Mouse (Mus musculus) forebrain, embryonic 16.5 days (tissue): ENCODE data around the gene Ube4b. TPM values are rescaled to one million over a fixed set of nuclear protein-coding genes. Genes with fewer than 3 reads are reported as not detected.

Experiments used
- ATAC-seq: fragments of 200-750 bp; cut with Nextera tagmentation; 2 replicates; pipeline ENCODE4 v1.8.0; 2017; ENCODE audit warnings: mild to moderate bottlenecking, moderate library complexity
- H3K27ac ChIP-seq: fragments of 300-500 bp; sonication (generic); 2 replicates; pipeline ENCODE4 v1.5.1; 2014; ENCODE audit warnings: low read length, control low read depth
- H3K27me3 ChIP-seq: fragments of 300-500 bp; sonication (generic); replicated peaks from 2 replicates; pipeline ENCODE4 v1.6.1; 2014; ENCODE audit warnings: low read length; ENCODE audit not compliant: control insufficient read depth, insufficient read depth
- H3K36me3 ChIP-seq: fragments of 300-500 bp; sonication (generic); 2 replicates; pipeline ENCODE4 v1.6.1; 2014; ENCODE audit not compliant: control insufficient read depth, insufficient read depth
- H3K4me1 ChIP-seq: fragments of 300-500 bp; sonication (generic); replicated peaks from 2 replicates; pipeline ENCODE4 v1.6.1; 2014; ENCODE audit warnings: low read length; ENCODE audit not compliant: control insufficient read depth, insufficient read depth
- H3K4me2 ChIP-seq: fragments of 300-500 bp; sonication (generic); 2 replicates; pipeline ENCODE4 v1.6.1; 2014; ENCODE audit warnings: mild to moderate bottlenecking, low read length, control low read depth
- H3K4me3 ChIP-seq: fragments of 300-500 bp; sonication (generic); replicated peaks from 2 replicates; pipeline ENCODE4 v1.5.1; 2014; ENCODE audit warnings: mild to moderate bottlenecking, low read length, control low read depth
- H3K9ac ChIP-seq: fragments of 300-500 bp; sonication (generic); replicated peaks from 2 replicates; pipeline ENCODE4 v1.6.1; 2014; ENCODE audit warnings: low read depth, low read length, control low read depth
- H3K9me3 ChIP-seq: fragments of 300-500 bp; sonication (generic); 2 replicates; pipeline ENCODE4 v1.6.1; 2016; ENCODE audit warnings: low read length; ENCODE audit not compliant: control insufficient read depth
- WGBS: fragments of 180-500 bp; shearing (Covaris S2); extraction: QIAGEN DNeasy Blood & Tissue Kit; methylation state at CpG from one replicate; pipeline ENCODE4 v1.1.7; 2014; 5-methylcytosine and 5-hydroxymethylcytosine counted together
- polyA plus RNA-seq: library from polyadenylated mRNA; unstranded; fragments of >200 nt; fragmentation: Nextera tagmentation; extraction: Ambion mirVana; gene quantifications from 2 replicates; pipeline ENCODE4 v1.2.1, GENCODE M21; 2015

Gene Ube4b
- polyA plus RNA-seq, 1 experiment from 2014 or later, result 59.8 TPM

GRCm38 (mm10) chr4:149381001-149381400 is 45.5 kb downstream of the Ube4b start:
- no peaks in the 10 kb centered on the region for H3K27me3 ChIP-seq
- H3K27ac ChIP-seq, result no peak overlapping the region
- no peaks in the 10 kb centered on the region for H3K9me3 ChIP-seq
- no peak overlapping the region for H3K9ac ChIP-seq
- no peaks in the 10 kb centered on the region for H3K4me1 ChIP-seq
- WGBS, result 90% methylated on average over 7 of the region's 7 CpGs
- H3K4me2 ChIP-seq, result no peak overlapping the region
- H3K4me3 ChIP-seq, result no peak overlapping the region
- peaks cover 27% of the 10 kb centered on the region for H3K36me3 ChIP-seq
- no peak for ATAC-seq

DNA sequence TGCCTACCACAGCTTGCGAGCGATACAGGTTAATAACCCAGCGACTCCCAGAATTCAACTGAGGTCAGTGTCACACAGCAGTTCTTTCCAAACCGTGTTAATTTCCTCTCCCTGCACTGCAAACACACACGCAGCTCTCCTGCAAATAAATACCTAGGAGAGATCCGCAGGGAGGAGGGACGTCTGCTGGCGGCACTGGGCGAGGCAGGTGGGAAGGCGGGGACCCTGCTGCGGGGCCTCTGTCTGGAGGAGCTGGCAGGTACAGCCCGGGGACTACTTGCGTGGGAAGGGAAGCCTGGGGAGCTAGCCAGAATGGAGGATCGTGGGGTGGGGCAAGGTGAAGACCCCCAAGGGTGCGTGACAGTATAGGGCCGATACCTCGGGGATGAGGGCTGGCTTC is 46.7 kb downstream of the Ube4b start:
- no peaks in the 10 kb centered on the region for H3K9me3 ChIP-seq
- H3K27ac ChIP-seq, result no peak overlapping the region
- H3K27me3 ChIP-seq, result no peaks in the 10 kb centered on the region
- H3K4me1 ChIP-seq, result no peaks in the 10 kb centered on the region
- no peak overlapping the region for H3K4me3 ChIP-seq
- WGBS, result 92% methylated on average over 17 of the region's 17 CpGs
- no peak for ATAC-seq
- H3K36me3 ChIP-seq, result peaks cover 25% of the 10 kb centered on the region
- no peak overlapping the region for H3K4me2 ChIP-seq
- no peak overlapping the region for H3K9ac ChIP-seq

DNA sequence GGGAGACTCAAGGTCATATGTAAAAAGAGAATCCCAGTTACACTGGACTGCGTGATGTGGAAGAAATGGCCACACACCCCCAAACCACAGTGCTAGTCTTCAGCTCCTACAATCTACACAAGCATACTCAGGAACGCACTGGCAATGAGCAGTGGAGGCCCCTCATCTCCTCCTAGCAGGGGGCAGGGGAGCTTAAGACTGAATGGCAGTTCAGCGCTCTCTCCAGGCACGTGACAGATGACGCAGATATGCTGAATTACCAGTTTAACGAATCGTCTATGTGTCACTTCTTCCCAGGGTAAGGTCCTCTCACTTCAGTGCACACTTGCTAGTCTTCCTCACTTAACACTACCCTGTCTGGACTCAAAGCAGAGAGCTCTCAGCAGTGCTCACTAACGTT is 47.7 kb downstream of the Ube4b start:
- Histone ChIP-seq H3K36me3 (peaks cover 27% of the 10 kb centered on the region), H3K4me3 (no peak overlapping the region), H3K9me3 (no peaks in the 10 kb centered on the region), H3K4me1 (no peaks in the 10 kb centered on the region; the same call in 1 of the 2 replicates), H3K9ac (no peak overlapping the region), H3K27ac (no peak overlapping the region), H3K4me2 (no peak overlapping the region), H3K27me3 (no peaks in the 10 kb centered on the region)
- WGBS, result 59% methylated on average over 8 of the region's 8 CpGs
- ATAC-seq, result no peak

GRCm38 (mm10) chr4:149376034-149376433 is 50.5 kb downstream of the Ube4b start:
- Histone ChIP-seq H3K9ac (no peak overlapping the region), H3K27ac (no peak overlapping the region), H3K4me3 (no peak overlapping the region), H3K36me3 (peaks cover 29% of the 10 kb centered on the region), H3K4me1 (no peaks in the 10 kb centered on the region; the same call in none of the 2 replicates), H3K27me3 (no peaks in the 10 kb centered on the region), H3K9me3 (no peaks in the 10 kb centered on the region), H3K4me2 (no peak overlapping the region)
- no peak for ATAC-seq
- 94% methylated on average over 10 of the region's 10 CpGs for WGBS

DNA sequence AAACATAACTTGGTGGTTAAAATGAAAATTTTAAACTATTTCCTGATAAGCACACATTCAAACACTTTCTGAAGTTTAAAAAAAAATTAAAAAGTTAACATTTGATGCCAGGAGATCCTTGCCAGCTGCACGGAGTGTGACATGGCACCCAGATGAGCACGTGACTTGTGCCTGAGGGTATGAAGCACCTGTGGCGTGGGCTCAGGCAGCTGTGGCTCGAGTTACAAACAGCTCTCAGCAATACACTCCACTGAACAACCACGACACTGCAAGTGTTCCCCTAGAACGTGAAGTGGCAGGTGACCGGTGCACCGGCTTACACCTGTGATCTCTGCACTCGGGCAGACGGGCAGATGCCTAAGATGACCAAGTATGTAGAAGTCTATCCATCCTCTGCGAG is 51.9 kb downstream of the Ube4b start:
- ATAC-seq, result no peak
- WGBS, result 86% methylated on average over 11 of the region's 11 CpGs

DNA sequence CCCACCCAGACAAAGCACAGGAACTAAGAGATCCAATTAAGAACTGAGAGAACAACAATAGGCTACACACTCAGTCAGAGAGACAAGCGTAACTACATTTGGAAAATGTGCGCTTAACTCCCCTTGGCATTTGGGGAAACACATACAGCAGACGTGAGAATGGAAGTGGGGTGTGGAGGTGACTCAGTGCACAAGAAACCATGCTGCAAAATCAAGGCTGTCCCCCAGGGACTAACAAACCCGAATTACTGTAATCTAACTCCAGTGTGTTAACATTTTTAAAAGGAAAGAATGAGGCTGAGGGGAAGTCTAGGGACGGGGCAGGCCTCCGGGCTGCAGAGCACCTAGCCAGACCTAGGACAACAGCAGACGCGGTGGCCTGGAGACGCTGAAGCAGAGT is 52.6 kb downstream of the Ube4b start:
- H3K9me3 ChIP-seq, result no peaks in the 10 kb centered on the region
- peak overlapping the region; percentile 41 for H3K27ac ChIP-seq
- ATAC-seq, result no peak
- peaks cover 27% of the 10 kb centered on the region for H3K36me3 ChIP-seq
- no peak overlapping the region for H3K4me3 ChIP-seq
- H3K4me2 ChIP-seq, result no peak overlapping the region
- no peaks in the 10 kb centered on the region for H3K27me3 ChIP-seq
- no peaks in the 10 kb centered on the region; the same call in none of the 2 replicates for H3K4me1 ChIP-seq
- no peak overlapping the region for H3K9ac ChIP-seq
- 79% methylated on average over 9 of the region's 9 CpGs for WGBS

More for the DNA sequence above, 51.9 kb downstream of the Ube4b start:
- Histone ChIP-seq H3K27ac (no peak overlapping the region), H3K4me2 (no peak overlapping the region), H3K27me3 (no peaks in the 10 kb centered on the region), H3K9me3 (no peaks in the 10 kb centered on the region), H3K4me1 (no peaks in the 10 kb centered on the region; the same call in none of the 2 replicates), H3K9ac (no peak overlapping the region), H3K36me3 (peaks cover 34% of the 10 kb centered on the region), H3K4me3 (no peak overlapping the region)

DNA sequence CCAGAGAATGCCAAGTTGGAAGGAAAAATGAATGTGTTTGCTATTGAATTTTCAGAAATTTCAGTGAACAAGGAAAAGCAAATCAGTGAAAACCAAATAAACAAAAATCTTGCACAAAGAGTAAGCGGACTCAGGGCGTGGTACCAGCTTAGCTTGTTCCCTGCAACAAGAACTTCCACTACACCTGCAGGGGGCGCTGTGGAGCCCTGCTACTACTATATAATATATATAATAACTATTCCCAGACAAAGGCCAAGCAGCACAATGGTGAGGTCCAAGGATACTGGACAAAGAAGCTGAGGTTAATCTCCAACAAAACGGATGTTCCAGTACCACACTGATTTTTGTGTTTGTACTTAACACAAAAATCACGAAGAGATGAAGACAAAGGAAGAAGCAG is 53.1 kb downstream of the Ube4b start:
- no peaks in the 10 kb centered on the region for H3K27me3 ChIP-seq
- H3K4me1 ChIP-seq, result no peaks in the 10 kb centered on the region; the same call in none of the 2 replicates
- WGBS, result 62% methylated on average over 5 of the region's 5 CpGs
- no peak overlapping the region for H3K27ac ChIP-seq
- H3K9ac ChIP-seq, result no peak overlapping the region
- H3K4me3 ChIP-seq, result no peak overlapping the region
- H3K4me2 ChIP-seq, result no peak overlapping the region
- H3K36me3 ChIP-seq, result peaks cover 29% of the 10 kb centered on the region
- H3K9me3 ChIP-seq, result no peaks in the 10 kb centered on the region
- no peak for ATAC-seq

DNA sequence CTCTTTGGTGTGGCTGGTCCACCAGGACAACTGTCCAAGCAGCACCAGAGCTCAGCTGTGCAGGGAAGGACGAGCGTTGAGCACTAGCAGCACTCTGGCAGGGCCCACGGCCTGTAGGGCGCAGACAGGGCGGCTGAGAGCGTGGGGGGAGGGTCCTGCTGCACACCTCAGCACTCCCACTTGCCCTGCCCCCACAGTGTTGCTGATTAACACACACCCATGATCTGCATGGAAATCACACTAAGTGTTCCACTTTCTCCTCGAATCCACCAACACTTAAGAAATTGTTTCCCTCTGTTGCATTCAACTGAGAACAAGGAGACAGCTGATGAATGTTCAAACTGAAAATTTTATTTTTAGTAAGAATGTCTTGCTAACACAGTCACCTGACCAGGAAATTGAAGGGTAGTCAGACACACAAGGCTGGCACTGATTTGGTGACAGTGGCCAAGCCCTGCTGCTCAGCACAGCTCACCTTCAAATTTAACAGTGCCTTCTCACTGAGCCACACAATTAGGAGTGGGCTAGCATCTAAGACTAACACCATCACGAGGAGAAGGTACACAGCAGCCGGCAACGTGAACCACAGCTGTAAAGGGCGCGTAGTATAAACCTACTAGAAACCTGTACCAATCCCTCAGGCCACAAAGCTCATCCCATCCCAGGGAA is 60.7 kb downstream of the Ube4b start:
- no peak for ATAC-seq
- Histone ChIP-seq H3K27ac (no peak overlapping the region), H3K4me1 (0 out of 2 replicates have a peak, but pooled peaks cover 6% of the 10 kb centered on the region), H3K36me3 (peaks cover 32% of the 10 kb centered on the region), H3K9me3 (no peaks in the 10 kb centered on the region), H3K9ac (no peak overlapping the region), H3K4me3 (no peak overlapping the region), H3K4me2 (no peak overlapping the region), H3K27me3 (no peaks in the 10 kb centered on the region)
- 82% methylated on average over 12 of the region's 12 CpGs for WGBS

DNA sequence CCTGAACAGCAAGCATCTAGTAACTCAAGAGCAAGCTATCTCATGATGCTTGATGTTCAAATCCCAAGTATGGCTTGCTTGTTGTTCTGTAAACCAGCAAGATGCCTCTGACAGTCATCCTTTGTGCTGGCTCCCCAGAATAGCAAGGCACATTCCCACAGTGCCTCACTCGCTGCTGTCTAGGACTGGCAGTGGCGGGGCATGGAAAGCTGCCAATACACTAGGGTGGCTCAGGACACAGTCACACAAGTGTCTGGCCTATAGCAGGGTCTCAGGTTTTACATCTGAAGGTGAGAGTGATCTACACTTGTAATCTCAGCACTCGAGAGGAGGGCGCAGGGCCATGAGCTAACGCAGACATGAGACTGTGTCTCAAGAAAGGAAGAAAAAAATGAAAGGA is 61.7 kb downstream of the Ube4b start:
- H3K4me1 ChIP-seq, result 0 out of 2 replicates have a peak, but pooled peaks cover 6% of the 10 kb centered on the region
- peaks cover 32% of the 10 kb centered on the region for H3K36me3 ChIP-seq
- H3K4me3 ChIP-seq, result no peak overlapping the region
- H3K27ac ChIP-seq, result no peak overlapping the region
- WGBS, result 49% methylated on average over 5 of the region's 5 CpGs
- H3K27me3 ChIP-seq, result no peaks in the 10 kb centered on the region
- peak; percentile 52; the same call in 1 of the 2 replicates for ATAC-seq
- H3K4me2 ChIP-seq, result no peak overlapping the region
- no peaks in the 10 kb centered on the region for H3K9me3 ChIP-seq
- no peak overlapping the region for H3K9ac ChIP-seq
